Mouse (Mus musculus) thymus, postnatal 10 days (tissue): ENCODE measurements around the gene Cep350.

Experiments used
- DNase-seq, 2 experiments: peaks; one replicate each; pipeline ENCODE4 v3.0.0; 2021; ENCODE audit warnings: low spot score in 2 of 2

Cep350 gene

GRCm38 (mm10) chr1:155809706-155810442 lies 163.2 kb downstream of the Cep350 start:
- DNase-seq: no peak

GRCm38 (mm10) chr1:155808261-155808660 lies 164.8 kb downstream of the Cep350 start:
- no peak for DNase-seq

- DNase-seq: no peak
Measured at GRCm38 (mm10) chr1:155805607-155806006, 167.4 kb downstream of the Cep350 start.

GRCm38 (mm10) chr1:155801014-155801991 lies 171.8 kb downstream of the Cep350 start:
- no peak for DNase-seq

GRCm38 (mm10) chr1:155798000-155798399 lies 175.1 kb downstream of the Cep350 start:
- DNase-seq: no peak

- DNase-seq: no peak
Measured at GRCm38 (mm10) chr1:155797425-155797824, 175.6 kb downstream of the Cep350 start.

- no peak for DNase-seq
Measured at GRCm38 (mm10) chr1:155796757-155797405, 176.2 kb downstream of the Cep350 start.

- DNase-seq: no peak
Measured at GRCm38 (mm10) chr1:155795791-155796233, 177.2 kb downstream of the Cep350 start.
